In genomic region chr6:97658921-97659320, GRCm38 (mm10) we compare ENCODE assay signal across 26 mouse cellular contexts.
"Had no signal": no experiment of that assay in that cellular context is flagged by ENCODE, and none has a peak within 500 bp of the region (broad histone marks: within the 10 kb centered on the region; RNA-seq: fewer than 3 reads in every experiment).

No protein-coding gene starts in this region.

- H3K4me3 ChIP-seq: gastrocnemius, adult 2 months; heart, adult 2 months; heart, embryonic 13.5 days; heart, embryonic 15.5 days; hindbrain, embryonic 13.5 days; hindbrain, embryonic 15.5 days; layer of hippocampus, adult 2 months; left cerebral cortex, adult 2 months; limb, embryonic 13.5 days; limb, embryonic 15.5 days; liver, embryonic 12.5 days had no signal

- DNase-seq: gastrocnemius, adult 2 months; gastrocnemius, postnatal 14 days; gastrocnemius, postnatal 36 days; heart, adult 11 months; heart, adult 2 months; heart, postnatal 14 days; heart, postnatal 36 days; kidney, adult 11 months; kidney, adult 2 months; kidney, adult 9 months; kidney, postnatal 10 days; kidney, postnatal 25 days; kidney, postnatal 4 days; left cerebral cortex, postnatal 4 days had no signal

- ATAC-seq: hindbrain, postnatal 0 days; intestine, embryonic 16.5 days; liver, embryonic 12.5 days had no signal

- H3K9me3 ChIP-seq: heart, embryonic 15.5 days; hindbrain, embryonic 15.5 days; limb, embryonic 15.5 days; liver, embryonic 12.5 days had no signal

- H3K27me3 ChIP-seq: heart, embryonic 13.5 days; heart, embryonic 15.5 days; hindbrain, embryonic 13.5 days; hindbrain, embryonic 15.5 days; limb, embryonic 13.5 days; limb, embryonic 15.5 days; liver, embryonic 12.5 days had no signal

- H3K4me1 ChIP-seq: heart, embryonic 13.5 days; heart, embryonic 15.5 days; hindbrain, embryonic 13.5 days; hindbrain, embryonic 15.5 days; limb, embryonic 13.5 days; limb, embryonic 15.5 days; liver, embryonic 12.5 days had no signal

- H3K9ac ChIP-seq: heart, embryonic 13.5 days; heart, embryonic 15.5 days; hindbrain, embryonic 13.5 days; hindbrain, embryonic 15.5 days; limb, embryonic 13.5 days; limb, embryonic 15.5 days; liver, embryonic 12.5 days; liver, embryonic 14.5 days had no signal

- H3K36me3 ChIP-seq: heart, embryonic 13.5 days; heart, embryonic 15.5 days; hindbrain, embryonic 13.5 days; hindbrain, embryonic 15.5 days; limb, embryonic 13.5 days; limb, embryonic 15.5 days; liver, embryonic 12.5 days had no signal

- H3K27ac ChIP-seq: gastrocnemius, adult 2 months; heart, adult 2 months; heart, embryonic 13.5 days; heart, embryonic 15.5 days; hindbrain, embryonic 13.5 days; hindbrain, embryonic 15.5 days; hindbrain, postnatal 0 days; layer of hippocampus, adult 2 months; left cerebral cortex, adult 2 months; limb, embryonic 13.5 days; limb, embryonic 15.5 days; liver, embryonic 12.5 days; liver, embryonic 14.5 days had no signal
